Mouse (Mus musculus) CD4-positive helper T cell, adult 2 months (primary cell): ENCODE data around the gene Plpp2.

Source experiments
- DNase-seq: peaks from one replicate; pipeline ENCODE4 v3.0.0-alpha.2; 2012; ENCODE audit warnings: low read depth, missing footprints, low spot score

Plpp2 gene

DNA sequence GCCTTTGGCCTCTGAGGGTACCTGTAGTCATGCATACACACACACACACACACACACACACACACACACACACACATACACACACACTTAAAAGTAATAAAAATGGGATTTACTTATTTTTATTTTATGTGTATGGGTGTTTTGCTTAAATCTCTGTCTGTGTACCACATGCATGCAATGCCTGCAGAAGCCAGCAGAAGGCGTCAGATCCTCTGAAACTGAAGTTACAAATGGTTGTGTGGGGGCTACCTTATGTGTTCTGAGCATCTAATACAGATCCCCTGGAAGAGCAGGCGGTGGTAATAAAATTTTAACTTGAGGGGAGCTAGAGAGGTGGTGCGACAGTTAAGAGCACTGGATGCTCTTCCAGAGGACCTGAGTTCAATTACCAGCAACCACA, 5.5 kb downstream of the Plpp2 start:
- DNase-seq: no peak

- DNase-seq: no peak
Observed at GRCm38 (mm10) chr10:79527453-79527845, 6.1 kb downstream of the Plpp2 start.

- DNase-seq: no peak
Observed at GRCm38 (mm10) chr10:79526661-79527452, 6.7 kb downstream of the Plpp2 start.

- DNase-seq: no peak
Observed at GRCm38 (mm10) chr10:79525456-79526325, 7.9 kb downstream of the Plpp2 start.

- DNase-seq: no peak
Observed at GRCm38 (mm10) chr10:79524433-79524832, 9.2 kb downstream of the Plpp2 start.

- DNase-seq: no peak
Observed at GRCm38 (mm10) chr10:79506709-79507108, 26.9 kb downstream of the Plpp2 start.

DNA sequence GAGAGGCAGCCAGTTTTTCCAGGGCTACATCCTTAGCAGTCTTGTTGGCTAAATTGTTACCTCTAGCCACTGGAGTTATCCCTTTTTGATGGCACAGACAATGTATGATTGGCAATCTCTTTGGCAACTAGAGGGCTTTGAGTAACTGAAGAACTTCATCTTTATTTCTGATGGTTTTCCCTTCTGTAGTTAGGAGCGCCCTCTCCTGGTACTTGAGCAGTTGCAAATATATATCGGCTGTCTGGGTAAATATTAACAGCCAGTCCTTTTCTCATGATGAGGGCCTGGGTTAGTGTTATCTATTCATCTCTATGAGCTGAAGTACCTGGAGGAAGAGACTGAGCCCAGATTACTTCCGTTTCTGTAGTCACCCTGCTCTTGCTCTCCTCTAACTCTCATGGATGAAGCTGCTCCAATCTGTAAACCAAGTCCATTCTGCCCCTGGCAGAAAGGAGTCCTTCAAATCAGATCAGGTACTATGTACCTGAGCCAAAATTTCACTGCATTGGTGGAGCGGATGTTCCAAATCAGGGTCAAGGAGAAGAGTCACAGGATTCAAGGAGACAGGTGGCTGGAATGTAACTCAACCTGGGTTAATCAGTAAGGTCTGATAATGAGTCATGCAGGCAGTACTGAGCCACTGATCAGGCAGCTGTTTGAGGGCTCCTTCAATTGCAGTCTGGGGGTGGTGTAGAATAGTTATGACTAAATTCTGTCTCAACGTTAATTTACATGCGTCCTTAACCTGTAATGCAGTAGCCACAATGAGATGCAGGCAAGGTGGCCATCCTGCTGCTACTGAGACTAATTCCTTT, 30.6 kb downstream of the Plpp2 start:
- DNase-seq: no peak

DNA sequence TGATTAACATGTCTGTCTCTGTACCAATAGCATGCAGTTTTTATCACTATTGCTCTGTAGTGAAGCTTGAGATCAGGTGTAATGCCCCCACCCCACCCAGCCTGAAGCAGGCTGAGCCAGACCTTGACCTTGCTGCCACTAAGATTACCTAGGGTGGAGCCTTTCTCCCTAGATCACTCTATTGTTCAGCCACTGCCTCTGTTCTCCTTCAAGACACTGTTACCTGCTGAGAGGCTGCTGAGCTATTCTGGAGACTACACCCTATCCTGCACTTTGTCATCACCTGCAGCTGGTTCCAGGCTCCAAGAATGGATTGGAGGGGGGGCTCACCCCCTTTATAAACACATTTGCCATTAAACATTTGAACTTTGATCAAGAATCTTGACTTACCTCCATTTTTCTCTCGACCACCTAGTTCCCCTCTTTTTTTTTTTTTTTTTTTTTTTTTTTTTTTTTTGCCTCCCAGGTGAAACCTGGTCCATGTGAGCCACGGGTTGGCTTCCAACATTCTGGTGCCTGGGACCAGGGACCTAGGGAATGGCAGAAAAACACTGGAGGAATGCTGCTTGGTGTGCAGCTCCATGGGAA, 36.8 kb downstream of the Plpp2 start:
- no peak for DNase-seq

DNA sequence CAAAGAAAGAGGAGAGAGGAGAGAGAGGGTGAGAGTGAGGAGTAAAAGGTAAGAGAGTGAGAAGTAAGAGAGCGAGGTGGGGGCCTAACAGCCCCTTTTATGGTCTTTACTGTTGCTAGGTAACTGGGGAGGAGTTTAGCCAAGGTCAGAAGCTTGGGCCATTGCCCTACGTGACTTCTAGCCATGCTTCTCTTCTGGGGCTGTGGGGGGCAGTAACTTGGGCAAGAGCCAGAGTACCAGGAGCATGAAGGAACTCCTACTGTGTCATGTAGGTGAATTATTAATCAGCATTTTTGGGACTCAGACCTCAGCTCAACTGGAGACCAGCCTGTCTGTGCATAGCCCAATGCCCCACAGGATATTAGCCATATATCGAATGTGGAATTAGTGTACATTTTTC, 37.7 kb downstream of the Plpp2 start:
- no peak for DNase-seq
